Mouse (Mus musculus) megakaryocyte, adult 5-6 weeks (primary cell): ENCODE data around the gene Hist1h4c. TPM values are rescaled to one million over a fixed set of nuclear protein-coding genes. Genes with fewer than 3 reads are reported as not detected.
A peak's percentile ranks its signal among the peaks of the same experiment; 100 is the strongest.
"Not testable (repeated sequence)": the region's sequence is repeated elsewhere in the genome, so short reads cannot be mapped to it uniquely, and the experiment has no call there.

ENCODE experiments used
- ATAC-seq: 2 replicates; pipeline ENCODE4 v1.8.0; 2016; ENCODE audit warnings: mild to moderate bottlenecking, inconsistent platforms; ENCODE audit not compliant: poor library complexity, severe bottlenecking
- total RNA-seq, 2 experiments: library from RNA; stranded (forward) in 1 of 2; stranded (reverse) in 1 of 2; fragments of 153-499, 151-499 nt in 1 of 2; fragments of 221-1000, 200-1000 nt in 1 of 2; gene quantifications; 2 replicates each; pipeline versions ENCODE4 v1.2.3 to v1.2.4; 2015 to 2017

Gene Hist1h4c
- total RNA-seq, 2 experiments from 2014 or later, result 60.8 to 359 TPM

DNA sequence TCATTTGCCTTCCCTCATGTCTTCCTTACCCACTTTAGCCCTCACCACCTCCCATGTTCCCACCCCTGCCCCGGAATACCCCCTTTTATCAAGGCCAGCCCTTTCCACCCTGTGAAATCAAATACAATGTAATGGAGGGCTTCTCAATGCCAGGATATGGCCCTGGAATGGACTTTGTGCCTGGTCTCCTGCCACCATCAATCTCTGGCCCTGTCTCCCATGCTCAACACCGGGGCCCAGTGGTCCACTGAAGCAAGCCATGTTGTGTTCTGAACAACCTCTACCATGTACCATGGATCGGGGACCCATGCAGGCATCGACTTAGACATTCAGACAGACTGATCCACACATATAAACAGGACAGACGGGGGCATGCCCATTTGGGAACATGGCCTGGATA, 31.5 kb upstream of the Hist1h4c start:
- no peak for ATAC-seq

DNA sequence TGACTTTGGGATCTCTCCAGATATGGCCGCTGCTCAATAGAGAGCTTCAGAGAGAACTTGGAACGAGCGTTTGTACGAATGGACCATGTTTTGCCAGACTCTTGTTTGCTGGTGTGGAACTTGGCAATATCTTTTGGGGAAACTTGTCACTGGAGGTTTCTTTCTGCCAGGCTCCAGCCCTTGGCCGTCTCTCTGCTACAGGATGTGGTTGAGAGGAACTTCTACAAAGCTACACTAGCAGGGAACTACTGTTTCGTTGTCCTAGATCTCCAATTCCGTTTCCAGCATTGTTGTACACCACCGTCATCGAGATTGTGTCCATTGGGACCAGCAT, 30.9 kb upstream of the Hist1h4c start:
- ATAC-seq, result peak; percentile 70

DNA sequence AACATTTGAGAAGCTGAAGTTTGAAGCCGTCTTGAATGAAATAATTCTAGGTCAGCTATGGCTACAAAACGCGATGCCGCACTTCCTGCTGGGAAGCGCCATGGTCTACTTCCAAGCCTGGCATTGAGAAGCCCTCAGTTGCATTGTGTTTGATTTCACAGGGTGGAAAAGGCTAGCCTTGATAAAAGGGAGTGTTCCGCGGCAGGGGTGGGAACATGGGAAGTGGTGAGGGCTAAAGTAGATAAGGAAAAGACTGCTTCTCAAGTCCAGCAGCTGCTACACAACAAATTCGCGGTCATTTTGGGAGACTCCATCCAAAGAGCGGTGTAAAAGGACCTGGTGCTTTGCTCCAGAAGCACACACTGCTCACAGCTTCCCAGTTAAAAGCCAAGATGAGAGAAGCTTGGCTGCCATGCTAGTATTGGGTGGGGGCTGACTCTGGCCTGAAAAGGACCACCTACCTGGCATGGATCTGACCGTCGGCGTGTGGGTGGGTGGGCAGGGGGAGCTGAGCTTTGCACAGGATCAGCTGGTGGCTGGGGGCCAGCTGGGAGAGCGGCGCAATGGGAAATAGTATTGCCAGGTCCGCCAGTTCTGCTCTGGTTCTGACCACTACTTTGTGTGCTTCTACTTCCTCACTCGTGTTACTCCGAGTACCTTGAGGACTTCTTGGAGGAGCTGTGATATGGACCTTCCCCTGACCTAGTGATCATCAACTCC, 30.4 kb upstream of the Hist1h4c start:
- peak; percentile 54; the same call in 1 of the 2 replicates for ATAC-seq

DNA sequence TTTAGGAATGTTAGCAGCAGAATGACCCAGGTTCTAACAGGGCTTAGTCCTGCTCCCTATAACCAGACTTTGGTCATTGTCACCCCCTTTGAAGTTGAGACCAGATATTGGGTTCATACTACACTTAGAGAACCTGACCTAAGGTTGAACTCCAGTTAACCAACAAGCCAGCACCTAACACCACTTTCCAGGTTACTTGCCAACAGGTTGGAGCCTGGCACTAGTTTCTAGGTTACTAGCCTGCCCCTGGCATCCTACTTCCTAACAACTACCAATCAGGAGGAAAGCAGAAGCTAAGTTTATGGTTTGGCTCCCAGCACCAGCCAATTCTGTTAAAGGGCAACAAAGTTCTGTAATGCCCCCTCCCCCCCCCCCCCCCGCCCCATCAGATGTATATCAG, 27.0 kb upstream of the Hist1h4c start:
- ATAC-seq, result no peak

DNA sequence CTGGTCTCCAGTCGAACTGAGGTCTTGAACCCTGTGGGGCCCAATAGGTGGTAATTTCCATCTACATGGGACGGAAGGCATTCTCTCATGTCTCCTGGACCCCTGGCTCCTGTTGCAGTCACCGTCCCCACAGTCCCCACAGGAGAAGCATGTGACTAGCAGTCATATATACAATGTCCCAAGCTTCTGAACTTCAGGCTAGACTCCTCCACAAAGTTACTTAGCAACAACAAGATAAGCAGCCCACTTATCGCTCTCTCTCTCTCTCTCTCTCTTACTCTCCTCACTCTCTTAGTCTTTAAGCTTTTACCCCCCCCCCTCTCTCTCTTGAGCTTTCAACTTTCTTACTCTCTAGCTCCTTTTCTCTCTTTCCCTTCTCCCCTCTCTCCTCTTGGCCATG, 26.0 kb upstream of the Hist1h4c start:
- no peak for ATAC-seq

DNA sequence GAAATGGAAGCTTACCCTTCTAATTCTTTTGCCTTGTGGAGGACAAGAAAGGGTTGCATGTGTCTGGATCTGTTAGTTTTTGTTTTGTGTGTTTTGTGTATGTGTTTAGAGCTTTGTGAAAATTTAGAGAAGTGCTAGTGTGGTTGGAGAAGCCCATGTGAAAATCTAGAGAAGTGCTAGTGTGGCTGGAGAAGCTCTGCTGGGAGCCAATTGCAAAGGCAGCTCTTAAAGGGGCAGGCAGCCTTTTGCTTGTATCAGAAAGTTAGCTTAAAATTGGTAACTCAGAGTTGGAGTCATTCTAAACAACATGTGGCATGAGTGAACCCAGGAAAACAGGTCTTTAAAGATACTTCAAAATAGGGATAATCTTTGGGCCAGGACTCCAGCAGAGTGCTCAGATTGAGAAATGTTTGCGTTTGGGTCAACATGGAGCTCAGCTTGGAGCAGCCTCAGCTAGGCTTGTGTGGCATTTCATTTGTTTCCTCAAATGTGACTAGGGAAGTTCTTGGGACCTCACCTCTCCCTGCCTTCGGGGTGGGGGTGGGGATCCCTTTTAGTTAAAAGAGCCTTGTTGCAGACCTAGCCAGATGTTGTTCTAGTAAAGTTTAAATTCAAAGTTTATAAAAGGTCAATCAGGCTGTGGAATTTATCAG, 19.5 kb upstream of the Hist1h4c start:
- peak; percentile 52; the same call in 1 of the 2 replicates for ATAC-seq

DNA sequence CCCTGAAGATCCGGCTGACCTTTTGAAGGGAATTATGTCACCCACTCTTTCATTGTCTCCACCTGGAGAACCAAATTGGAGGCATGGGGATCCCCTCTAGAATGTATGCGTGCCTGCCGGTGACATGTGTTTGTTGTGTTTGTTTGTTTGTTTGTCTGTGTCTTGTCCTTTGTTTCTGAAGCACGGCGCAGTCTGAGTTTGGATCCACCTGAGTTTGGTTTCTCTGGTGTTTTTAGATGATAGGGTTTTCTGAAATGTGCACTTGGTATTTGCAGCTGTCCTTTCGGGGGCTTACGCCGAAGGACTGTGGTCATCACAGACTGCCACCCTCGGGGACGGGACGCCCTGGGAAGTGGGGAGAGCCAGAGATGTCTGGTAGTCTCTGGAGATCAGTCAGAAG, 18.9 kb upstream of the Hist1h4c start:
- no peak for ATAC-seq

GRCm38 (mm10) chr13:23716261-23717042, 18.2 kb upstream of the Hist1h4c start:
- ATAC-seq, result peak; percentile 74

DNA sequence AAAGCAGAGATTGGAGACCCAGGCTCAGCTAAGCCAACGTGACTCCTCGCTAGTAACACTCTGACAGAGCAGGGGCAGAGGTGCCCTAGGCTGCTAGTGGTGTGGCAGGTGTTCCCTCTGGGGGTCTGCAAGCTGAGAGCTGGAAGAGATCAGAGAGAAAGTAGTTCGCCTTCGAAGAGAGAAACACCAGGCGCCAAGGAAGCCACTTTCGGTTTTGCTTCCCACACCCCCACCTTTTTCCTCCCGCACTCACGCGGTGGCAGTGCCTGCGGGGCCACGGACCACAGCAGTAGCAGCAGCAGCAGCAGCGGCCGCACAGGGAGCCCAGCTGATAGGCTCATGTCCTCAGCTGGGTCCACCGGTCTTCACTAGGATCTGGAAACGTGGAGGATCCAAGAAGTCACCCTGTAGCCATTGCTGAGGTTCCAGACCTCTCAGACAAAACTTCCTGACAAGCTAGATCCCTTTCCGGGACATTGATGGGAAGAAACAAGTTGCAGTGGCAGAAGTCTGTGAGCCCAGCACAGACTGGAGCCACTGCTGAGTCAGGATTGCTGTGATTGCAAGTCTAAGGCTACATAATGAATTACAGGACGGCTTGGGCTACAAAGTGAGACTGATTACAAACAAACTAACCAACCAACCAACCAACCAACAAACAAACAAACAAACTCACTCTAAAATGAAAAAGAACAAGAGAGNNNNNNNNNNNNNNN, 12.3 kb upstream of the Hist1h4c start, which contains the start of gene Hfe:
Gene Hfe, minus strand, starts transcription at position 481 of the 716 bp plus-strand sequence.
- peak; percentile 86 for ATAC-seq

DNA sequence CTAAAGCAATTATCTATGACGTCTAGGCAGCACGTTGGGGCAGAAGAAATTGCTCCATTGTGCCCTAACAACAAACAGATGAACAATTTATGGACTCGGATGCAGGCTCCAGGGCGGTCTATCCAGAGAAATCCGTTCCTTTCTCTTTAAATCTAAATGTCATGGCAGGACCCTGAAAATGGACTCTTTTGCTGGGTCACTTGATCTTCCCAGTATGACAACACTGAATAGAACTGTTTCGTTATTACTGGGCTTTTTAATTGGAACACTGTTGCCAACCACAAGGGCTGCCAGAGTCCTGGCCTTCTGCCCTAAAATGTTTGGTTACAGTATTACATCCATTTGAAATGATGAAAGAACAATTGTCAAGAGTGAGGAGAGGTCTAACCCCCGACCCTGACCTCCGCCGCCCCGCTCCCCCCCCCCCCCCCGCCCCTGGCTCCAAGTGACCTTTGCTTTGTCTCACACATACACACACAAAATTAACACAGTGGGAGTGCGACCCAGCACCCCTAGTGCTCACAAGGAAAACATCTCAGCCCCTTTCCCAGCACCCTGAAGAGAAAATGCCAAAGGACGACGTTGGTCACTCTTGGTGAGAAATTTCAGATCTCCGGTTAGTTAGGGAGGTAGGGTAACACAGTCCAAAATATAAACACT, 11.6 kb upstream of the Hist1h4c start:
- peak; percentile 4; the same call in 1 of the 2 replicates for ATAC-seq

- no peak for ATAC-seq
These were observed 10.4 kb upstream of the Hist1h4c start for GRCm38 (mm10) chr13:23708654-23709053.

- ATAC-seq, result no peak
These were observed 9.8 kb upstream of the Hist1h4c start for GRCm38 (mm10) chr13:23708041-23708440.

- no peak for ATAC-seq
These were observed 8.5 kb upstream of the Hist1h4c start for GRCm38 (mm10) chr13:23706771-23707170.

GRCm38 (mm10) chr13:23705751-23706356, 7.6 kb upstream of the Hist1h4c start:
- ATAC-seq, result peak; percentile 51

- ATAC-seq, result not testable (repeated sequence)
These were observed 4.5 kb upstream of the Hist1h4c start for GRCm38 (mm10) chr13:23702801-23703200.

DNA sequence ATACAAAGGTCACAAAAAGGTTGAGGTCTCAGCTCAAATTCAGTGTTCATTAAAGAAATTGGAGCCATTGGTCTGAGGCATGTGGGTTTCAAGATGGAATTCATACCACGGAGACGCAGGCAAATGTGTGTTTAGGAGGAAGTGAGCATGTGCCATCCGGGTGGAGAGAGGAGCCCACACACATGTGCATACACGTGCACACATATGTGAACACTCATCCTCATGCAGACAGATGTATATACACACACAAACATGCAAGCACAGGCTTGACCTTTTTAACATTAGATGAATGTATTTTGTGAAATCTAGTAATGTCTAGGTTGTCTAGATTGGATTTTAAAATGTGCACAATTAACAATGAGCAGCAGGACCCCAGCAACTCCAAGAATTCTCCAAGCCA, 4.0 kb upstream of the Hist1h4c start:
- ATAC-seq, result no peak

GRCm38 (mm10) chr13:23700786-23701520, 2.7 kb upstream of the Hist1h4c start:
- ATAC-seq, result peak; percentile 67

DNA sequence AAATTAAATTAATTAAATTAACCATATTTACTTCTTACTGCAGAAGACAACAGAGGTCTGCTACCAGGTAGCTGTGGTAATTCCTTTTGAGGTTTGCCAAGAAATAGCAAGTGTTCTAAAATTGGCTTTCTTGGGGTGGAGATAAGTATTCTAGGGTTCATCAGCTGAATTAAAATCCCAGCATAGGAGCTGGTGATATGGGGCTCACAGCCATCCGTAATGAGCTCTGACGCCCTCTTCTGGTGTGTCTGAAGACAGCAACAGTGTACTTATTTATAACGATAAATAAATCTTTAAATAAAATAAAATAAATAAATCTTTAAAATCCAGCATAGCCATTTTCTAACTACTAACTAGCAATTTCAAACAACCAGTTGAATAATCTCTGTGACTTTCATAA, 1.5 kb upstream of the Hist1h4c start:
- no peak for ATAC-seq

- ATAC-seq, result no peak
These were observed 742 bp upstream of the Hist1h4c start for GRCm38 (mm10) chr13:23698996-23699395.
